Mouse (Mus musculus): ENCODE measurements at regions not wholly inside any gene's neighbourhood (a gene's known extent, or its start where the extent isn't known, plus 50 kb on each side); places are given as distances from the start of the nearest gene placed in this dataset.
A peak's percentile ranks its signal among the peaks of the same experiment; 100 is the strongest.

- Histone ChIP-seq H3K9ac (ENCODE audit: insufficient read depth, low read depth) (no peak overlapping the region), H3K4me1 (ENCODE audit: control insufficient read depth in 1 of 2, insufficient read depth in 2 of 2) (0 out of 4 replicates have a peak, but pooled peaks cover 0 to 9% of the 10 kb centered on the region in 2 experiments)
- in situ Hi-C loops (cut with MboI; ENCODE audit: low pct_ligation_motif_present, low pct_unique_long_range_greater_than_20kb, low sequenced_read_pairs), result no loop called here
Measured at GRCm38 (mm10) chr1:50806821-50807220, 93.6 kb upstream of the Tmeff2 start.

DNA sequence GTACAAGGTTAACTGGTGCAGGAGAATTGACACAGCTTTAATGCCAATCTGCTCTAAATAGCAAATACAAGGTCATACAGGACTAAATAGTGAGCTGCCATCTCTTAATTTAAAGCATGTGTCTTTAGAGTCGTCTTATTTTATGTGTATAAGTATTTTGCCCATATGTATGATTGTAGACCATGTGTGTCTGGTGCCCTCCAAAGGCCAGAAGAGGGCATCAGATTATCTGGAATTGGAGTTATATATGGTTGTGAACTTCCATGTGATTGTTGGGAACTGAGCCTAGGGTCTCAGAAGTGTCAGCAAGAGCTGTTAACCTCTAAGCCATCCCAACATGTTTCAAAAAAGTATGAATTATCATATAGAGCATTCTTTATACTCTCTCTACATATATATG, 68.8 kb upstream of the Tmeff2 start:
- Histone ChIP-seq H3K4me1 (ENCODE audit: control insufficient read depth in 1 of 2, insufficient read depth in 2 of 2) (peaks cover 0 to 11% of the 10 kb centered on the region in 2 experiments; a peak in 2 of 4 replicates), H3K36me3 (replicated peaks in 1 of 2; ENCODE audit: control insufficient read depth in 1 of 2, insufficient read depth in 1 of 2, low read length in 1 of 2) (no peaks in the 10 kb centered on the region), H3K9me3 (replicated peaks; ENCODE audit: low read length) (no peaks in the 10 kb centered on the region), H3K9ac (ENCODE audit: insufficient read depth, low read depth) (no peak overlapping the region), H3K79me2 (replicated peaks; ENCODE audit: control insufficient read depth, extremely low read depth, insufficient read depth, poor library complexity, severe bottlenecking) (no peaks in the 10 kb centered on the region), H3K27ac (ENCODE audit: insufficient read depth, low read depth) (no peak overlapping the region), H3K27me3 (replicated peaks) (no peaks in the 10 kb centered on the region), H3K4me3 (replicated peaks in 1 of 3; ENCODE audit: low read depth in 2 of 3, low read length in 2 of 3, poor library complexity in 1 of 3) (no peak overlapping the region), H3K4me2 (ENCODE audit: insufficient read depth, low read depth, poor library complexity, severe bottlenecking) (no peak overlapping the region)
- in situ Hi-C loops (cut with MboI; ENCODE audit: low pct_ligation_motif_present, low pct_unique_long_range_greater_than_20kb, low sequenced_read_pairs), result no loop called here
- no peak for DNase-seq (ENCODE audit: extremely low read depth)
- dilution Hi-C loops (cut with MboI; ENCODE audit: extremely low pct_ligation_motif_present, extremely low pct_unique_long_range_greater_than_20kb, low sequenced_read_pairs), result no loop called here
- TF ChIP-seq RAD21 (IDR thresholded peaks at IDR 0.05; ENCODE audit: low read depth, low read length) (peak; percentile 7), SMC3 (IDR thresholded peaks at IDR 0.05; ENCODE audit: low read depth, low read length) (no peak), CHD1 (IDR thresholded peaks at IDR 0.05; ENCODE audit: low read depth, low read length) (no peak)

More at GRCm38 (mm10) chr1:50806821-50807220, 93.6 kb upstream of the Tmeff2 start:
- Histone ChIP-seq H3K4me3 (replicated peaks in 1 of 3; ENCODE audit: low read depth in 2 of 3, low read length in 2 of 3, poor library complexity in 1 of 3) (no peak overlapping the region), H3K27ac (ENCODE audit: insufficient read depth, low read depth) (no peak overlapping the region), H3K9me3 (replicated peaks; ENCODE audit: low read length) (no peaks in the 10 kb centered on the region), H3K79me2 (replicated peaks; ENCODE audit: control insufficient read depth, extremely low read depth, insufficient read depth, poor library complexity, severe bottlenecking) (no peaks in the 10 kb centered on the region), H3K36me3 (replicated peaks in 1 of 2; ENCODE audit: control insufficient read depth in 1 of 2, insufficient read depth in 1 of 2, low read length in 1 of 2) (no peaks in the 10 kb centered on the region), H3K4me2 (ENCODE audit: insufficient read depth, low read depth, poor library complexity, severe bottlenecking) (no peak overlapping the region), H3K27me3 (replicated peaks) (no peaks in the 10 kb centered on the region)
- dilution Hi-C loops (cut with MboI; ENCODE audit: extremely low pct_ligation_motif_present, extremely low pct_unique_long_range_greater_than_20kb, low sequenced_read_pairs), result no loop called here
- DNase-seq (ENCODE audit: extremely low read depth), result no peak
- TF ChIP-seq ZMIZ1 (IDR thresholded peaks at IDR 0.05; ENCODE audit: low read depth, low read length) (no peak), MAFK (IDR thresholded peaks at IDR 0.05; ENCODE audit: insufficient replicate concordance, low read length) (no peak), MYC (IDR thresholded peaks at IDR 0.05; ENCODE audit: low read depth, low read length) (no peak), NRF1 (IDR thresholded peaks at IDR 0.05; ENCODE audit: low read depth, low read length) (no peak), BHLHE40 (IDR thresholded peaks at IDR 0.05; ENCODE audit: low read depth, low read length) (no peak), ZC3H11A (IDR thresholded peaks at IDR 0.05; ENCODE audit: low read depth, low read length) (no peak), CHD2 (IDR thresholded peaks at IDR 0.05; ENCODE audit: low read length) (no peak), HCFC1 (IDR thresholded peaks at IDR 0.05; ENCODE audit: low read depth, low read length) (no peak), EP300 (IDR thresholded peaks at IDR 0.05; ENCODE audit: low read length) (no peak), CTCF (conservative IDR thresholded peaks at IDR 0.05 in 1 of 2, IDR thresholded peaks at IDR 0.05 in 1 of 2; ENCODE audit: low read depth in 2 of 2, low read length in 2 of 2) (no peak), CHD1 (IDR thresholded peaks at IDR 0.05; ENCODE audit: low read depth, low read length) (no peak), PAX5 (IDR thresholded peaks at IDR 0.05; ENCODE audit: low read length) (no peak)

- DNase-seq (ENCODE audit: extremely low read depth), result peak; percentile 12
- H3K4me2 ChIP-seq (ENCODE audit: insufficient read depth, low read depth, poor library complexity, severe bottlenecking), result no peak overlapping the region
Measured at GRCm38 (mm10) chr1:50836123-50836522, 64.3 kb upstream of the Tmeff2 start.

More at GRCm38 (mm10) chr1:50836123-50836522, 64.3 kb upstream of the Tmeff2 start:
- peaks cover 0 to 8% of the 10 kb centered on the region in 2 experiments; a peak in 2 of 4 replicates for H3K4me1 ChIP-seq (ENCODE audit: control insufficient read depth in 1 of 2, insufficient read depth in 2 of 2)
- no peaks in the 10 kb centered on the region for H3K27me3 ChIP-seq (replicated peaks)
- H3K4me3 ChIP-seq (replicated peaks in 1 of 3; ENCODE audit: low read depth in 2 of 3, low read length in 2 of 3, poor library complexity in 1 of 3), result no peak overlapping the region
- H3K27ac ChIP-seq (ENCODE audit: insufficient read depth, low read depth), result no peak overlapping the region
- H3K79me2 ChIP-seq (replicated peaks; ENCODE audit: control insufficient read depth, extremely low read depth, insufficient read depth, poor library complexity, severe bottlenecking), result no peaks in the 10 kb centered on the region
- no peaks in the 10 kb centered on the region for H3K9me3 ChIP-seq (replicated peaks; ENCODE audit: low read length)
- no peaks in the 10 kb centered on the region for H3K36me3 ChIP-seq (replicated peaks in 1 of 2; ENCODE audit: control insufficient read depth in 1 of 2, insufficient read depth in 1 of 2, low read length in 1 of 2)
- in situ Hi-C loops (cut with MboI; ENCODE audit: low pct_ligation_motif_present, low pct_unique_long_range_greater_than_20kb, low sequenced_read_pairs), result no loop called here
- no peak for TF ChIP-seq MAZ (IDR thresholded peaks at IDR 0.05; ENCODE audit: low read depth, low read length)
- TF ChIP-seq TBP (conservative IDR thresholded peaks at IDR 0.05; ENCODE audit: low read depth, low read length), result no peak
- TF ChIP-seq SMC3 (IDR thresholded peaks at IDR 0.05; ENCODE audit: low read depth, low read length), result no peak
- TF ChIP-seq ZC3H11A (IDR thresholded peaks at IDR 0.05; ENCODE audit: low read depth, low read length), result no peak
- no peak for TF ChIP-seq JUND (conservative IDR thresholded peaks at IDR 0.05; ENCODE audit: low read depth, low read length)
- no peak for TF ChIP-seq NRF1 (IDR thresholded peaks at IDR 0.05; ENCODE audit: low read depth, low read length)
- no peak for TF ChIP-seq E2F4 (IDR thresholded peaks at IDR 0.05; ENCODE audit: insufficient replicate concordance, low read depth, low read length)
- TF ChIP-seq ZKSCAN1 (IDR thresholded peaks at IDR 0.05; ENCODE audit: borderline replicate concordance, low read depth, low read length), result no peak
- no peak for TF ChIP-seq ZMIZ1 (IDR thresholded peaks at IDR 0.05; ENCODE audit: low read depth, low read length)
- no peak for TF ChIP-seq CTCF (conservative IDR thresholded peaks at IDR 0.05 in 1 of 2, IDR thresholded peaks at IDR 0.05 in 1 of 2; ENCODE audit: low read depth in 2 of 2, low read length in 2 of 2)
- TF ChIP-seq HCFC1 (IDR thresholded peaks at IDR 0.05; ENCODE audit: low read depth, low read length), result no peak
- TF ChIP-seq ETS1 (conservative IDR thresholded peaks at IDR 0.05; ENCODE audit: low read depth, low read length), result no peak
- TF ChIP-seq NELFE (IDR thresholded peaks at IDR 0.05; ENCODE audit: low read depth, low read length), result no peak
- no peak for TF ChIP-seq POLR2A (IDR thresholded peaks at IDR 0.05; ENCODE audit: low read depth, low read length)
- TF ChIP-seq IRF4 (IDR thresholded peaks at IDR 0.05; ENCODE audit: low read depth, low read length), result no peak
- TF ChIP-seq ELF1 (IDR thresholded peaks at IDR 0.05; ENCODE audit: low read depth, low read length), result no peak
- no peak for TF ChIP-seq MXI1 (IDR thresholded peaks at IDR 0.05; ENCODE audit: low read depth, low read length)
- no peak for TF ChIP-seq MAFK (IDR thresholded peaks at IDR 0.05; ENCODE audit: insufficient replicate concordance, low read length)
- no peak for TF ChIP-seq BHLHE40 (IDR thresholded peaks at IDR 0.05; ENCODE audit: low read depth, low read length)
- dilution Hi-C loops (cut with MboI; ENCODE audit: extremely low pct_ligation_motif_present, extremely low pct_unique_long_range_greater_than_20kb, low sequenced_read_pairs), result no loop called here
- no peak overlapping the region for H3K9ac ChIP-seq (ENCODE audit: insufficient read depth, low read depth)

All from CH12.LX (cell line).